ENCODE assay signal across 28 mouse cellular contexts in the genomic region with DNA sequence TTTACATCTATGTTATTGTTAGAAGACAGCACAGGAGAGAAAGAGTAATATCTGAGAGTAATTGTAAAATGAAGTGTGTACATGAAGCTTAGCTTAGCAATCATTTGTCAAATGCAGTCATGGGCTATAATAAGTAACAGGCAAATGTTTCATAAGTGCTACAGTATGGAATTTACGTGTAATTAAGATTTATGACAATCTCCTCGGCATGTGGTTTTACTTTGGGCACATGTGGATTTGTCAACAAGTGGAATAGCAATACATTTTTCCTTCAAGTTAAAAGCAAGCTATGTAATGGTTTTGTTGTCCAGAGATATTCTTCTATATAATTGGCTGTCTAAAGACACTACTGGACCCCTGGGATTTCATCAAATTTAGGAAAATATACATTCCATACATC.
"Had no signal": no experiment of that assay in that cellular context is flagged by ENCODE, and none has a peak within 500 bp of the region (broad histone marks: within the 10 kb centered on the region; RNA-seq: fewer than 3 reads in every experiment).

No protein-coding gene starts in this region.

- ATAC-seq: hindbrain, embryonic 16.5 days; inflammation-experienced regulatory T-cells, adult 6 months; intestine, embryonic 15.5 days; intestine, postnatal 0 days; liver, embryonic 12.5 days had no signal

- H3K36me3 ChIP-seq: heart, embryonic 13.5 days; heart, embryonic 15.5 days; hindbrain, embryonic 10.5 days; hindbrain, embryonic 12.5 days; intestine, embryonic 15.5 days; limb, embryonic 13.5 days; limb, embryonic 15.5 days; liver, embryonic 12.5 days had no signal

- H3K27ac ChIP-seq: gastrocnemius, adult 2 months; heart, adult 2 months; heart, embryonic 13.5 days; heart, embryonic 15.5 days; hindbrain, embryonic 10.5 days; hindbrain, embryonic 12.5 days; hindbrain, embryonic 14.5 days; intestine, embryonic 15.5 days; limb, embryonic 13.5 days; limb, embryonic 15.5 days; liver, embryonic 12.5 days; liver, embryonic 14.5 days had no signal

- H3K4me2 ChIP-seq: heart, embryonic 11.5 days; heart, embryonic 13.5 days; heart, embryonic 15.5 days; hindbrain, embryonic 12.5 days; hindbrain, embryonic 14.5 days; intestine, embryonic 15.5 days; limb, embryonic 13.5 days; limb, embryonic 15.5 days; liver, embryonic 12.5 days had no signal

- H3K27me3 ChIP-seq: heart, embryonic 13.5 days; heart, embryonic 15.5 days; hindbrain, embryonic 12.5 days; intestine, embryonic 15.5 days; limb, embryonic 13.5 days; limb, embryonic 15.5 days; liver, embryonic 12.5 days had no signal

- DNase-seq: gastrocnemius, adult 2 months; gastrocnemius, postnatal 10 days; gastrocnemius, postnatal 25 days; heart, adult 11 months; heart, adult 2 months; heart, postnatal 4 days; kidney, adult 18-20 months; kidney, adult 8-10 months; kidney, postnatal 10 days; kidney, postnatal 25 days; kidney, postnatal 4 days; layer of hippocampus, adult 9-11 months; layer of hippocampus, postnatal 36 days; left cerebral cortex, postnatal 4 days had no signal

- H3K4me3 ChIP-seq: gastrocnemius, adult 2 months; heart, adult 2 months; heart, embryonic 13.5 days; heart, embryonic 15.5 days; hindbrain, embryonic 10.5 days; hindbrain, embryonic 12.5 days; intestine, embryonic 15.5 days; limb, embryonic 13.5 days; limb, embryonic 15.5 days; liver, embryonic 12.5 days had no signal

- H3K9me3 ChIP-seq: heart, embryonic 13.5 days; heart, embryonic 15.5 days; hindbrain, embryonic 10.5 days; hindbrain, embryonic 12.5 days; intestine, embryonic 15.5 days; limb, embryonic 13.5 days; limb, embryonic 15.5 days; liver, embryonic 12.5 days had no signal

- H3K4me1 ChIP-seq: heart, embryonic 13.5 days; heart, embryonic 15.5 days; hindbrain, embryonic 10.5 days; hindbrain, embryonic 12.5 days; intestine, embryonic 15.5 days; limb, embryonic 13.5 days; limb, embryonic 15.5 days; liver, embryonic 12.5 days had no signal

- H3K9ac ChIP-seq: heart, embryonic 13.5 days; heart, embryonic 15.5 days; hindbrain, embryonic 12.5 days; hindbrain, embryonic 14.5 days; intestine, embryonic 15.5 days; limb, embryonic 13.5 days; limb, embryonic 15.5 days; liver, embryonic 12.5 days; liver, embryonic 14.5 days had no signal
